Mouse (Mus musculus) ES-E14 (cell line): ENCODE results near the gene Tubgcp5.

Experiments used
- HCFC1 ChIP-seq: IDR thresholded peaks from 2 replicates; pipeline ENCODE4 v1.6.1; 2012; ENCODE audit warnings: low read length, inconsistent platforms, borderline replicate concordance; ENCODE audit not compliant: insufficient read depth
- MAFK ChIP-seq: IDR thresholded peaks from 2 replicates; pipeline ENCODE4 v1.6.1; 2014; ENCODE audit warnings: mild to moderate bottlenecking, low read depth, low read length, inconsistent platforms; ENCODE audit not compliant: insufficient read depth

GRCm38 (mm10) chr7:55877721-55878120 lies 83.8 kb downstream of the Tubgcp5 start:
- no peak for TF ChIP-seq HCFC1
- no peak for TF ChIP-seq MAFK
